Mouse (Mus musculus) right cerebral cortex, adult 18-20 months (tissue): ENCODE data around the gene Vmn1r70.

Experiments
- DNase-seq: peaks from one replicate; pipeline ENCODE4 v3.0.0; 2022; ENCODE audit warnings: mixed read lengths

Vmn1r70 gene

DNA sequence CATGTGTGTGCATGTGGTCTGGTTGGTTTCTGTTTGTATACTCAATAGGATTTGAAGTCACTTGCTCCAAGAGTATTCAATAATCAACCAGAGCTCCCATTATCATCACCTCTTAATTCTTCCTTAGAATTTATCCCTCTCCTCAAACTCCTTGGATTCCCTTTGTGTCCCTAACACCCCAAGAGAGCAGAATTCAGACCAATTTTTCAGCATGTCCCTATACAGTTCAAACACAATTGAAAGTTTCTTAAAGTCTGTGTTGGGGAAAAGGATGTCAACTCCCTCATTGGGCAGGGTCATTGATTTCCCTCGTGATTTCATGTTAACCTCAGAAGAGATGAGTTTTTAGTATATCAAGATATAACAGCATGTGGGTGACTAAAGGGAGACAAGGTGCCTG, at the start of gene Vmn1r70:
TSS of gene Vmn1r70 (plus strand) at position 301 of the 400 bp plus-strand sequence.
- DNase-seq = no peak

DNA sequence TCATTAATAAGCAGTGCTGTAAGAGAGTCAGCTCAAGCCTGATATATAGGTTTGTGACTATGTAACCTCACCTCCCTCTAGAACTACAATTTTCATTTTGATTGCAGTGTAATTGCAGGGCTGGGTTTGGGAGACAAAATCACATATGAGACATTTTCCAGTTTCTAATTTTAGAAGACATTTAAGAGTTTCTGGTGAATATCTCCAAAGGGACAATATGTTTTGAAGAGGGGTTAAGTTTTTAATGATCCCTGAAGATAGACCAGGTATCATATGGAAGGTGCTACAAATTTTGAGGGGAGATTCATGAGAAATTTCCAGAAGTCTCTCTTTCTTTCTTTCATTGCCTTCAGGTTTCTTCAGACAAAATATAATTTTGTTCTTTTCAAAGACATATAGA, 17.8 kb upstream of the Vmn1r70 start, which contains the start of gene Vmn1r69:
TSS of gene Vmn1r69 (minus strand) at position 101 of the 400 bp plus-strand sequence.
- DNase-seq = no peak
